Mouse (Mus musculus): ENCODE results near the gene Rrp1.
"Not testable (repeated sequence)": the region's sequence is repeated elsewhere in the genome, so short reads cannot be mapped to it uniquely, and the experiment has no call there.

The Rrp1 gene

DNA sequence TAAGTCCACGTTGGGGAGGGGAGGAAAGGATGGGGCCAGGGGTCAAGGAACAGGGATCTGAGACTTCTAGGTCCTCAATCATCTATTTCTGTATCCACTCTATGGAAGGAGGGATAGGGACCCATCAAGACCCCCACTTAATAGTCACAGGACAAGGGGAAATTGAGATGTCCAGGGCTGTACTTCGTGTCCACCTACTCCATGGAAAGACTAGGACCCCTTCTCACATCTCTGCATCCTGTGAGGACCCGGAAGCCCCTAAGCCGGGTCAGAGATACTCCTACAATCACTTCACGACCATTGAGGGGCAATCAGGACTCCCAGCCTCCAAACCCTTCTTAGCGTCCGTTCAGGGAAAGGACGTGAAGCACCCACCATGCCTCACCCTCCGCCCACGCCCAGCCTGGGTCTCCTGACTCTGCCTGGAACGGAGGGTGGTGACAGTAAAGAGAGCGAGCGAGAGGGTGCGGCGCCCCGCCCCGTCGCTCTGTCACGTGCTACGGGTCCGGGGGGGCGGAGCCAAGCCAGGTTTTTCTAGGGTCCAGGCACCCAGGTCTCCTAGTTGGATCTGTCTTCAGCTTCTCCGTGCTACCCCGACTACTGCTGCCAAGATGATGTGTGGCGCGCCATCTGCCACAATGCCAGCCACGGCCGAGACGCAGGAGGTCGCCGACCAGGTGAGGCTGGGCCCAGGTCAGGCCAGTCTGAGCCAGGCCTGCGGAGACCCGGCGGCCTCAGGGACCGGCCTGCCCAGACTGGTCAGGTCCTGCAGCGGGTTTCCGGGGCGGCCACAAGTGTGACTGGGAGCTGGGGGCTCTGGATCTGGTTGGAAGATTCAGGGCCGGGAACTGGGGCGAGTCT, 12.6 kb upstream of the Rrp1 start, which contains the start of gene Cstb:
Gene Cstb, plus strand, starts transcription at position 489 of the 861 bp plus-strand sequence.
- peak; percentile 82 for DNase-seq (ENCODE audit: low spot score)

DNA sequence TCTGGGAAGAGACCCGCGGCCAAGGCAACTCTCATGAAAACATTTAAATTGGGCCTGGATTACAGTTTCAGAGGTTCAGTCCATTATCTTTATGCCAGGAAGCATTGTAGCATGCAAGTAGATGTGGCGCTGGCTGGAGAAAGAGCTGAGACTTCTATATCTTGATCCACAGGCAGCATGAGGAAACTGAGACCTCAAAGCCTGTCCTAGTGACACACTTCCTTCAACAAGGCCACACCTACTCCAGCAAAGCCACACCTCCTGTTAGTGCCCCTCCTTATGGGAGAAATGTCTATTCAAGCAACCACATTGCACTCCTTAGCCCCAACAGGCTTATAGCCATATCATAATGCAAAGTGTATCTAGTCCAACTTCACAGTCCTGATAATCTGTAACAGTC, 9.8 kb upstream of the Rrp1 start:
- no peak for DNase-seq (ENCODE audit: low spot score)

DNA sequence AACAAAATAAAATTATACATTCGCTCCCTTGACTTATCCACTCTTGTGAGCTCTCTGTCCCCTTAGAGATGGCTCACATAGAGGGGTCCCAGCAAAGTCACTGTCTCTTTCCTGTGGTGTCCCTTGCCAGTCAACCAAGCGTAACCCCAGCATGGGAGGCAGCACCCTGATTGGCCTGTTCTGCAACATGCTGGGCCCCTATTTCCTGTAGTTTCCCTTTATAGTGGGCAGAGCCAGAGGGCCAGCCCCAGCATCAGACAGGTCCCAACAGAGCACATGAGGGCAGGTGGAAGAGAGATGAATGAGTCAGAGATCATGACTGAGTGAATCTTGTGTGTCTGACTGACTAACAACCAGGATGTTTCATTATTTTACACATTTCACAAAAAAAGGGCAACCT, 8.1 kb upstream of the Rrp1 start:
- no peak for DNase-seq (ENCODE audit: low spot score)

DNA sequence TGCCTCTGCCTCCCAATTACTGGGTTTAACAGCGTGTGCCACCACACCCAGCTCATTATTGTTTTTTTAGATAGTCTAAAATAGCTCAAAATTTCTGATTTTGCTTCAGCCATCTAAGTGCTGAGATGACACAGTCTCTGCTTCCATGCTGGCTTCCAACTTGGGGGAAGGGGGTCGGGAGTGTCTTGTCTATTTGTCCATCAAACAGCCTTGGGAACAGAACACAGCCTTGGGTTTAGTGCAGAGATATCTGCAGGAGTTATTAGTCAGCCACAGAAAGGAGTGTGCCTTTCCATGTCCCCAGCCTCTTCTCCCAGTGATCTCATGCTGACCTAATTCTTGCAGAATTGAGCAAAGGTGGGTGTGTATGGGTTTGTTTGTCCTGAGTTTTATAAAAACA, 5.9 kb upstream of the Rrp1 start:
- no peak for DNase-seq (ENCODE audit: low spot score)

DNA sequence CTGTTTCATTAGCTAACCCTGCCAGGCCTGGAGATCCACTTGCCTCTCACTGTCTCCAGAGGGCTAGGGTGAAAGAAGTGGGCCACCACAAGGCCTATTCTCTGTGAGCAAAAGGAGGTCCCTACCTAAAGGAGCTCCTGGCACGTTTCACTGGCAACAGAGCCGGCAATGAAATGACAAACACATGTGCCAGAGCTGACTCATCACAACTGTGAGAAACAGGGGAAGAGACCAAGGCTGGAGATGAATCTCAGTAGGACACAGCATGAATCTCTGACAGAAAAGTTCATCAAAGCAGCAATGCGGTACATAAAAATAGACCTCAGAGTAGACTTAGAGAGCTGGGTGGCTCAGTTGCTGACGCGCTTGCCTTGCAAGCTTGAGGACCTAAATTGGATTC, 5.0 kb upstream of the Rrp1 start:
- no peak for DNase-seq (ENCODE audit: low spot score)

DNA sequence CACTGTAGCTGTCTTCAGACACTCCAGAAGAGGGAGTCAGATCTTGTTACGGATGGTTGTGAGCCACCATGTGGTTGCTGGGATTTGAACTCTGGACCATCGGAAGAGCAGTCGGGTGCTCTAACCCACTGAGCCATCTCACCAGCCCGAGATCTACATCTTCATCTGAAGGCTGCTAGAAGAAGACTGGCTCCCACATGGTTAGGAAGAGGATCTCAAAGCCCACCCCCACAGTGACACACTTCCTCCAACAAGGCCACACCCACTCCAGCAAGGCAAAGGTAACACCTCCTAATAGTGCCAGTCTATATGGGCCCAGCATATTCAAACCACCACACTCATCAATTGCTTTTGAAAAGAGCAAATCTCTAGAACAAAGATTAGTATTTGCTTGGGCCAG, 2.1 kb upstream of the Rrp1 start:
- not testable (repeated sequence) for DNase-seq (ENCODE audit: low spot score)

DNA sequence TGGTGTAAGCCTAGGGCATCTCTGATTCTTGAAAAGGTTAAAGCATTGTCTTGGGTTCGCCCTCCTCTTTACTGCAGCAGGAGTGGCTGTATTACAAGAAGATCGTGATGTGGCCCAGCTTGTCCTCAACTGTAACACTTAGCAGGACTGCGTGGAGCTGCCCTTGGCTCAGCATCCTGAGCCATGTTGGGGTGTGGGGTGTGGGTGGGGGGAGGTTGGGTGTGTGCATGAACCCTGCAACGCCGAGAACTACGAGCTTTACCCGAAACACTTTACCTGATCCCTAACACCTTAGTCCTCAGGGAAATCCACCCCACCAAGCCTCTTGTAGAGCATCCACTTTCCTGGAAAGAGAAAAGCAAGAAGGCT, 293 bp upstream of the Rrp1 start:
- no peak for DNase-seq (ENCODE audit: low spot score)

DNA sequence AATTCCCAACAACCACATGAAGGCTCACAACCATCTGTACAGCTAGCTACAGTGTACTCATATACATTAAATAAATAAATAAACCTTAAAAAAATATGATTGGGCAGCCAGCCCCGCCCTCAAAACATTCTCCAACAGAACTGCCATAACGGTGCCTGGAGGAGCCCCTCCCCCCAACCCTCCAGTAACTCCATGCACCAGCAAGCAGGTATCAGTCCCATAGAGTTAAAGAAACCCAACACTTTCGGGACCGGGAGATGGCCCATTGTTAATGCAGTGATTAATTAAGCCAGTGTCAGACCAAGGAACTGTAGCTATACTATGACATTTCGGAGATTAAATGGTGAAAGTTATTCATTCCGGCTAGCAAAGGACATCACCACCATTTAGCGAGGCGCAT, 992 bp downstream of the Rrp1 start:
- DNase-seq (ENCODE audit: low spot score): no peak

DNA sequence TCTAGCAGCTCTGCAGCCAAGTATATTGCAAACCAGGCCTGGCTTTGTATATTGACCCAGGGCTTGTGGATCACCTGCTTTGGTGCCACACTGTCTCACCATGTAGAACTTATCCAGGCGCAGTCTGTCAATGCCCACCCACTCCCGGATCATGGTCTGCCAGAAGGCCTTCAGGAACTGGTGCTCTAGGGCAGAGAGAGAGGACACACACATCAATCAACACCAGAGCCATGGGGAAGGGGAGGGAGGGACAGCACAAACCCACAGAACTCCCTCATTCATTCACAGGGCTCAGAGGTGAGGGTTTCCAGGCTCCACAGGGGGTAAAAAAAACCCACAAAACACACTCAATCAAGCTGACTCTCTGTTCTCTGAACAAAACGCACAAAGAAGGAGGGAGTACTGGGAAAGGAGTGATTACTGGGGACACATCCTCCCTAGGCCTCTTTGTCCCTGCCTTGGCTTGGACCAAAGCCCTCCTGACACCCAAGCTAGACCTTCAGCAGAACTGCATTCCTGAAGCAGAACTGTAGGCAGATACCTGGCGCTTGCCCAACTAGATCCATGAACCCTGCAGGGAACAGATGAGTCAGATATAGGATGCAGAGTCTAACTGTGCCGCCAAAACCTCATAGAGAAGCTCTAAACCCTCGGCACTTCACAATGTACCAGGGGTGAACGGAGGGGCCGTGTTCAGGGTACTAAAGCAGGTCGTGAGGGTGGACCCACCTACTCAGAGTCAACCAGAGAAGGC, 3.6 kb downstream of the Rrp1 start:
- DNase-seq (ENCODE audit: low spot score): no peak

DNA sequence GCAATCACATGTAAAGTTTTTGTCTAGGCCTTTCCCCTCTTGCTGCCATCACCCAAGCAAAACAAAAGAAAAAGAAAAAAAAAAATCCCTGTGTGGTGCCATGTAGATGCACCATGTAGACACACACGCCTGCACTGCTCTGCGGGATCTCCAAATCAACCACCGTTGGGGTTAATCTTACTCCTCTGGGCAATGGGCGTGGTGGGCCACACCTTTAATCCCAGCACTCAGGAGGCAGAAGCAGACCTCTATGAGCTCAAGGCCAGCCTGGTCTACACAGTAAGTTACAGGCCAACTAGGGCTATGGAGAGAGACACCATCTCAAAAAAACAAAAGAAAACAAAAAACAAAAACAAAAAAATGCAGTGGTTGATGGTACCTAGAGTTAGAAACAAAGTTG, 5.7 kb downstream of the Rrp1 start:
- no peak for DNase-seq (ENCODE audit: low spot score)

DNA sequence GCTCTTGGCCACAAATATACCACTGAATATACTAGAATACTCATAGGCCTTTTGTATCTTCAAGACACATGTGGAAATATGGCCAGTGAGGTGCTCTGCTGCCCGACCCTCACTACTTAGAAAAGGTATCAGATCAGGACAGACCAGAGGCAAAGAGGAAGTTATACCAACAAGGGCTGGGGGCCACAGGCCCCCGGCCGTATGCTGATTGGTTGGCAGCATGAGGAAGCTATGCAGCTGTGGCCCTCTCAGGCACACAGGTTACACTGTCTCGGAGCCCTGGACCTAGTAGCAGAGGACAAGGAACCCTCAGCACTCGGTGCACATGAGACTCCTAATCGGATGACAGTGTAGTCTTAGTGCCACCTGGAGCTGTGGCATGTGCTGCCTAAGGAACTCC, 6.7 kb downstream of the Rrp1 start:
- DNase-seq (ENCODE audit: low spot score): no peak

DNA sequence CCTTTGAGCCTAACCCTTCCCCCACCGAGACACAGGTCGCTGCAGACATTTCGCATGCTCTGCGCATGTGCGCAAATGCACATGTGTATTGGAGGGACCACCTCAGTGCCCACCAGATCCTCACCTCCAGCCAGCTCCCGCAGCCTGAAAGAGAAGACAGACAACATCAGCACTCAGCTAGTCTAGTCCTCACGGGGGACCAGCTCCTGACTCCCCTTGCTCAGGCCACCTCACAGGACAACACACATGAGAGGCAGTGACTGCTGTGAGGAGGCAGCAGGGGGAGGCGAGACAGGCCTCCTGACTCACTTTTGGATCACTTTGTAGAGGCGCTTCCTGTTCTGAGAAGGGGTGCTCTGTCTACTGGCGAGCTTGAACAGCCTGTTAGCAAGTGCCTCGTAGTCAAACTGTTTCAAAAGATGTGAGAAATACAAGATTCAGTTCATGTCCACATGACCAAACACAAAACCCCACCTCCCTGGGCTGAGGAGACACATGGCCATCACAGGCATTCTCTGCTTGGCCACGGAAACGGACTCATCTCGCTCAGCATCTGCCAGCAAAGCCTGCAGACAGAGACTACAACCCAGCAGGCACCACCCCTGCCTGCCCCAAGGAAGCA, 10.4 kb downstream of the Rrp1 start:
- DNase-seq (ENCODE audit: low spot score): no peak

DNA sequence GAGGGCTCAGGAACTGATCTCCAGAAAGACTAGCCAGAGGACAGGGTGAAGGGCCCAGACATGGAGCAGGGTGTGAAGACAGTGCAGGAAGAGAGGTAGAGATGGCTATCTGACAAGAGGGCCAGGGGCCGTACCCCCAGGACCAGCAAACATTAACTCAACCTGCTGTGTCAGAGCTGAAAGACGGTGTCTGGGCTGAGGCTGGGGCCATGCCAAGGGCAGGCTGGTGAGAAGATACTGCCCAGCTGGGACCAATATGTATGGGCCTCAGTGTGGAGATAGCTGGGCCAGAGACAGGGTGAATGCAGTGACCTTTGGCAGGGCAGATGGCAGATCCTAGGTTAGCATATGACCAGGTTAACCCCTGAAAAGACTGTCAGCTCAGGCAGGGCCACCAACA, 11.7 kb downstream of the Rrp1 start:
- DNase-seq (ENCODE audit: low spot score): no peak

DNA sequence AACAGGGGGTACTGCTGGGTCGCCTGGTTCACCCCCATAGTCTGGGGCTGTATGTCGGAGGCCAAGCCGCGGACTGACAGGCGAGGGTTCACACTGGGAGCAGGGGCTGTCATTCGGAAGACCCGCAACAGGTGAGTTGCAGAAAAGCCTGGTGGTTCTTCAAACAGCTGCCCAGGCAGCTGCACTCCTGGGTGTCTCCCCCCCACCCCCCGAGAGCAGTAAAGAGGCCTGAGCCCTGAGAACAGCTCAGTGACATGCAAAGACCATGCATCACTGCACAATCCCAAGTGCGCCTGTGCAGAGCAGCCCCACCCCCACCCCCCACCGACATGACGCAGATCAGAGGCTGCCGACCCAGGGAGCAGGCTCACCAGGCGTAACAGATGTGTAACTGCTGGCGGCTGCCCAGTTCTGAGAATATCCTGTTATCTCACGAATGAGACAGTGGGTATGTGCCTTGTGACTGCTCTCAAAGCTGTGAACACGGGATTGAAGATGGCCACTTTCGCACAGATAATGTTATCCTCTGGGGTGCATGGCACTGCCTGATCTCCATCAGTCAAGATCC, 13.7 kb downstream of the Rrp1 start:
- no peak for DNase-seq (ENCODE audit: low spot score)

DNA sequence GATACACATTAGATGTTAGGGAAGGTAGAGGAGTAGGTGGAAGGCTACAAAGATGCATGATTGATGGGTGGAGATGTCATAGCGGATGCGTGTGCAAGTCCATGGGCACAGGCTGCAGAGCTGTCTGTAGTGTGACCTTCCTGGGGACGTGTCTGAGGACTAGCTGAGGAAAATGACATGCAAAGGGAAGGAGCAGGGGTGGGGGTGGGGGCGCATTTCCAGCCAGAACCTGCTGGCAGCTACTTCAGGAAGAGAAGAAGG, 16.3 kb downstream of the Rrp1 start:
- DNase-seq (ENCODE audit: low spot score): no peak

DNA sequence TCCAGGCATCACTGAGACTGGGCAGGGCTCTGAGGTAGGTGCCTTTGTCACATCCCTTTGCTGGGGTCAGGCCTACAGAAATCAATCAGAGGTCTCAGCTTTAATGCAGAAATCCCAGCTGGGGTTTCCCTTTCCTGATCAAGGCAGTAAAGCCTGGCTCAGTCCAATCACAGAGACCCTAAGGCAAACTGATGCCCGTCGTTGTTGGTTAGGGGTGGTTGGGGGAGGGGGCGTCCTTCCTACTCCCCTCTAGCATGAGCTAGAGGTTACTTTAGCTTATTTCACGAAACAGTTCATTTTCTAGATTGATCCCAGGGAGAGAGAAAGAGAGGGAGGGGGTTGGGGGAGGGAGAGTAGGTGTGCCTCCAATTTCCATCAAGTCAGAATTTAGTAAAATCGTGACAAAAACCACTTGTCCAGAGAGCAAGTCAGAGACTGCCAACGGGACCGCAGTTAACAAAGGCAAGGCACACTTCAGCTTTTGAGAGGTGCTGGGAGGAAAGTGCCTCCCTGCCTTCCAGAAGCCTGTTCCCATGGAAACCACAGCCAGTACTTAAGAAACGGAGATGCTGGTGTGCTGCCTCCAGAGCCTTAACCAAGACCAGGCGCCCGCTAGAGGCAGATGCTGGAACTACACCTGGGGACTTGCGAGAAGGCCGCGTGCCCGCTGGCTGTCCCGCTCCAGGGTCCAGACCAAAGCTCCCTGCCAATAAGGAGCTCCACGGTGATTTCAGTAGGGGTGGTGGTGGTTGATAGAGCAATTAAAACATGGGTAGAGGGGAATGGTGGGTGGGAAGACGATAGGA, 16.8 kb downstream of the Rrp1 start:
- peak; percentile 94 for DNase-seq (ENCODE audit: low spot score)

DNA sequence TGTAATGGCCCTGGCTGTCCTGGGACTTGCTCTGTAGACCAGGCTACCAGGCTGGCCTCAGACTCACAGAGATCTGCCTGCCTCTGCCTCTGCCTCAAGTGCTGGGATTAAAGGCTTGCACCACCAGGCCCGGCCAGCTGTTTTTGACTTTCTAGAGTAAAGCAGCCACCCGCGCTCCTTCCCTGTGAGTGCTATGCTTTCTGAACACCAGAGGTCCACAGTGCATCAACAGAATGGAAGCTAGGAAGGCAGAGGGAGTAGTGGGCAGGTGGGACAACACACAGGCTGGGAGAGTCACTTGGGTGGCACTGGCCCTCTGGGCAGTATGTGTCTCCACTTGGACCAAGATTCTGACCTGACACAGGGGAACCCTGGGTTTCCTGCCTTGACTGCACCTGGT, 17.5 kb downstream of the Rrp1 start:
- DNase-seq (ENCODE audit: low spot score): no peak

DNA sequence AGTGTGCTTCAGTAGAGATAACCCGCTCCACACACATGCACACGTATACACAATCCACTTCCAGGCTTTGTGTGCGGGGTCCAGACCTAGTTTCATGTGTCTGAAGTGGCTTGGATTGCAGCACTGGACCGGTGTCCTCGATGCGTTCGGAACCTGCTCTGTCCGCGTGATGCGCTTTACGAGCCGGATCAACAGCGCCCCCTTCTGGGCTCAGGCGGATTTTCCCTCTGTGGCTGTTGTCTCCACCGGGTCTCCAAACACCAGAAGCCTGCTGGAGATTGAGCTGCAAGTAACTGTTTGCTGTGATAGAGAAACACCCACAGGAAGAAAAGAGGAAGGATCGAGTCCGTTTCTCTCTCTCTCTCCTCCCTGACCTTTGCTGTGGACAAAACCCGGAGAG, 20.8 kb downstream of the Rrp1 start:
- DNase-seq (ENCODE audit: low spot score): peak; percentile 68

DNA sequence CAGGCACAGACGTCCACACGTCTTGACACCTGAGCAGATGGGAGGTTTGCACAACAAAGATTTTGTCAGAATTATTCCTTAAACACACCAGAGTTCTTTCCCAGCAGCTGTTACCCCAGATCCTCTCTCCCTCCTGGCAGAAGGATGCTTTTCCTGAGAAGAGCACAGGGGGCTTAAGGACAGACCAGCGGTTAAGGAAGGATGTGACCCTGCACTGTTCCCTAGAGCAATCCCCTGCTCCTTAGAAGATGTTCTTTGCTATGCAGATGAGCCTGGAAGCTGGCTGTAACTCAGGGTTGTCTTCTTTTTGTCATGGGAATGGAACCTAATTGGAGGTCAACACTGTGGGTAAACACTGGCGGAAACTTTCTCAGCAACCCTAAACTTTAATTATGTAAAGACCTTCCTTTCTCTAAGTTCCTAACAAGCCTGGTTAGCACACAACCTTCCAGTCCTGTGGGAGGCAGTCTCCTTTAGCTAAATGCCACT, 21.8 kb downstream of the Rrp1 start:
- no peak for DNase-seq (ENCODE audit: low spot score)

DNA sequence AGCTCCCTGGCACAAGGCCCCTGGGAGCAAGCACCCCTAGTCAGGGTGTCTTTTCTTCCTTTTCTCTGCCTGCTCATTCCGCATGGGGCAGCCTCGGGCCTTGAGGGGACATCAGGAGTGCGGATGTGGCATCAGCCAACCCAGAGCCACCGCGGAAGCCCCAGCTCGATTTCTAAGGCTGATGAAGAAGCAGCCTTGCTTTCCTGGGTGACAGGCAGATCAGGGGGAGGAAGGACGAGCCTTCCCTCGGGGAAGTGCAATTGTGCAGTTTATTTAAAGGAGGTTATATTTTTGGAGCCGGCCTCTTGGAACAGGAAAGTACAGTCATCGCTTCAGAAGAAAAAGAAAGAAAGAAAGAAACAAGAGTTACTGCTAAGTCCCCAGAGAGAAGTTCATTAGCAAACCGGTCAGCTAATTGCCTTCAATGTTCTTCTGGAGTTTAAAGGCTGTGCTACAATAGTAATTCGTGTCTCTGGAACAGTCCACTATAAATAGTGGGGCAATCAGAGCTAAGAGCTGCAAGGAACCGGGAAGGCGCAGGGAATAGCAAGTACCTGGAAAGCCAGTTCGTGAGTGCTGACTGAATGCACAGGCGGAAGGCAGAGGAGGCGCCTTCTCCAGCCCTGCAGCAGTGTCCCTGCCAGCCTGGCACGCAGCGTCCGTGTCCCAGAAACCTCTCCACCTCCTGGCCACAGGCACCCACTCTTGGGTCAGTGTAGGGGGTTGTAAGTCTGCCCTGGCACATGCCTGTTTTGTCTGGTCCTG, 24.4 kb downstream of the Rrp1 start:
- peak; percentile 58 for DNase-seq (ENCODE audit: low spot score)

DNA sequence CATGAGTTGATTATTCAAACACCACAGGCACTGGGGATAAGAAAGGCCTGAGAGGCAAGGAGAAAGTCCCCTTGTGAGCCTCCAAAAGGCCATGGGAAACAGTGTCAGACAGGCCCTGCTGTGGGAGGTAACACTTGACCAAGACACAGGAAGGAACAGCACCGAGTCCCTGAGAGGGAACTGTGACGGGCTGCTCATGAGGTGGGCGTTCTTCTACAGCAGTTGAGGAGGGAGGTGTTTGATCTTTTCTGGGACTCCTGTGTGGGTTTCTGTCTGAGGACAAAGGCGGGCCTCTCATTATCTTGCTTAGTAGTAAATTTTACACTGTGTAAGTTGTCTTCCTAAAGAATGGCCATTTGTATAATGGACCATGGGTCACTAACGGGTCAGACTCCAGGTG, 27.3 kb downstream of the Rrp1 start:
- no peak for DNase-seq (ENCODE audit: low spot score)
